Mouse (Mus musculus): ENCODE measurements around the gene Jag1.

DNA sequence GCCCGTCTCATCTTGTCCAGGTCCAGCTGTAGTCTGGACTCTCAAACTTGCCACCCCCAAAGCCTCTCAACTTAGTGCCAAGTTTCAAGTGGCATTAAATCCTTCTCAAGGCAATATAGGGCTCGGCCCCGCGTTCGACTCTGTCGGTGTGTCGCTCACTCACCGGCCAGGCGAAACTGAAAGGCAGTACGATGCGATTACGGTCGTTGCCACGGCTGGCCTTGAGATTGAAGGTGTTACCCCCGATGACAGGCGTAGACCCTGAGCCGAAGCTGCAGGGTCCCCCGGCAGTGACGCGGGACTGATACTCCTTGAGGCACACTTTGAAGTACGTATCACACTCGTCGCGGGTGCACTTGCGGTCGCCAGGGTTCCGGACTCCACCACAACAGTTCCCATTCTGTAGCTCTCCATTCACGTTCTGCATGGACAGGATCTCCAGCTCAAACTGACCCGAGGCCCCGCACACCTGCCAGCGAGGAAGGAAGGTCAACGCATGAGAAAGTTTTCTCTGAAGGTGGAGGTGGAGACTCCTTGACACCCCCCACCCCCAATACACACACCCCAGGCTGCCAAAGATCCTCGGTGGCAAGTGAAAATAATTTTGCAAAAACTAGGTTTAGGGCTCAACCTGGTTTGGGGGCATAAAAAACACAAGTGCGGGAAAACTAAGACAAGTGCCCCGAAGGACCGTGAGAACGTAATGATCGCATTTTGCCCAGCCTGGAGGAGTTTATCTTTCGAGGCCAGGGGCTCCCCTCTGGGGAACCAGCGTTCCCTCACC is 1.0 kb downstream of the Jag1 start:
- no peak for TF ChIP-seq GATA1 (IDR thresholded peaks at IDR 0.05; ENCODE audit: borderline replicate concordance, low read length)
- TF ChIP-seq FLI1 (IDR thresholded peaks at IDR 0.05; ENCODE audit: low read length) = no peak
